In genomic region chr6:122495082-122495881, GRCm38 (mm10) we compare ENCODE assay signal across 8 mouse cellular contexts. TPM values are rescaled to one million over a fixed set of nuclear protein-coding genes. Genes with fewer than 3 reads are reported as not detected.
A peak's percentile ranks its signal among the peaks of the same experiment; 100 is the strongest.
DNase-seq lines count a peak whose midpoint lies in the region; ATAC-seq lines count a peak whose summit lies in the region.
"Had no signal": no experiment of that assay in that cellular context is flagged by ENCODE, and none has a peak within 500 bp of the region (broad histone marks: within the 10 kb centered on the region; RNA-seq: fewer than 3 reads in every experiment).

No protein-coding gene starts in this region.

- peaks cover 44% of the 10 kb centered on the region for H3K4me1 ChIP-seq in forebrain, embryonic 13.5 days
- H3K4me1 ChIP-seq in intestine, embryonic 14.5 days (replicated peaks; ENCODE audit: control insufficient read depth, insufficient read depth, low read length), result peaks cover 29% of the 10 kb centered on the region
- H3K4me1 ChIP-seq in lung, embryonic 16.5 days (replicated peaks; ENCODE audit: control insufficient read depth, insufficient read depth, low read length), result peaks cover 18% of the 10 kb centered on the region
- H3K4me1 ChIP-seq in stomach, embryonic 14.5 days (ENCODE audit: control insufficient read depth, insufficient read depth, low read length), result 0 out of 2 replicates have a peak, but pooled peaks cover 13% of the 10 kb centered on the region

- DNase-seq in 416B (ENCODE audit: low read depth) (peak; percentile 12), ES-CJ7 (ENCODE audit: low read depth, low spot score) (peak; percentile 46)
- peak; percentile 74 for DNase-seq in intestine, embryonic 14.5 days (ENCODE audit: low spot score)
- DNase-seq in adrenal gland, postnatal 10 days, result no peak

- H3K27me3 ChIP-seq in forebrain, embryonic 13.5 days, result no peaks in the 10 kb centered on the region
- H3K27me3 ChIP-seq in intestine, embryonic 14.5 days (replicated peaks; ENCODE audit: control insufficient read depth, insufficient read depth, low read length), result no peaks in the 10 kb centered on the region
- H3K27me3 ChIP-seq in lung, embryonic 16.5 days (ENCODE audit: control insufficient read depth, insufficient read depth, low read depth, low read length), result no peaks in the 10 kb centered on the region
- H3K27me3 ChIP-seq in stomach, embryonic 14.5 days (ENCODE audit: control insufficient read depth, insufficient read depth, low read length), result 0 out of 2 replicates have a peak, but pooled peaks cover 2% of the 10 kb centered on the region

- H3K9ac ChIP-seq in forebrain, embryonic 13.5 days, result peak overlapping the region; percentile 47
- H3K9ac ChIP-seq in intestine, embryonic 14.5 days (ENCODE audit: low read length), result no peak overlapping the region
- peak overlapping the region; percentile 12; the same call in 1 of the 2 replicates for H3K9ac ChIP-seq in lung, embryonic 16.5 days (ENCODE audit: low read length)
- H3K9ac ChIP-seq in stomach, embryonic 14.5 days (replicated peaks; ENCODE audit: low read depth, low read length), result no peak overlapping the region

- H3K4me3 ChIP-seq in forebrain, embryonic 13.5 days, result peak overlapping the region; percentile 18
- H3K4me3 ChIP-seq in intestine, embryonic 14.5 days (ENCODE audit: low read depth, low read length), result peak overlapping the region; percentile 3; the same call in 1 of the 2 replicates
- peak overlapping the region; percentile 19 for H3K4me3 ChIP-seq in lung, embryonic 16.5 days (ENCODE audit: low read length)
- H3K4me3 ChIP-seq in stomach, embryonic 14.5 days (ENCODE audit: low read depth, low read length), result no peak overlapping the region

- ATAC-seq in forebrain, embryonic 13.5 days, result peak; percentile 78
- ATAC-seq in intestine, embryonic 14.5 days (replicated peaks; ENCODE audit: low FRiP score, low TSS enrichment, low read depth), result 0 out of 2 replicates have a peak, but pooled peaks have one; percentile 13
- ATAC-seq in lung, embryonic 16.5 days (ENCODE audit: low read depth), result peak; percentile 80
- peak; percentile 62 for ATAC-seq in stomach, embryonic 14.5 days (ENCODE audit: insufficient number of reproducible peaks, insufficient read depth, low FRiP score, low read depth)

- WGBS in forebrain, embryonic 13.5 days, result 3% methylated on average over 21 of the region's 21 CpGs
- 9% methylated on average over 21 of the region's 21 CpGs for WGBS in intestine, embryonic 14.5 days
- WGBS in lung, embryonic 16.5 days, result 4% methylated on average over 21 of the region's 21 CpGs
- 5% methylated on average over 21 of the region's 21 CpGs for WGBS in stomach, embryonic 14.5 days

- H3K4me2 ChIP-seq in forebrain, embryonic 13.5 days, result peak overlapping the region; percentile 49
- peak overlapping the region; percentile 39 for H3K4me2 ChIP-seq in intestine, embryonic 14.5 days (ENCODE audit: low read length)
- peak overlapping the region; percentile 47 for H3K4me2 ChIP-seq in lung, embryonic 16.5 days (ENCODE audit: low read depth, low read length)
- H3K4me2 ChIP-seq in stomach, embryonic 14.5 days (replicated peaks; ENCODE audit: low read depth, low read length), result peak overlapping the region; percentile 41

- H3K27ac ChIP-seq in forebrain, embryonic 13.5 days, result peak overlapping the region; percentile 89
- peak overlapping the region; percentile 83 for H3K27ac ChIP-seq in intestine, embryonic 14.5 days (ENCODE audit: low read depth)
- H3K27ac ChIP-seq in lung, embryonic 16.5 days (ENCODE audit: low read length), result peak overlapping the region; percentile 79
- H3K27ac ChIP-seq in stomach, embryonic 14.5 days (ENCODE audit: low read length), result peak overlapping the region; percentile 91

- no peaks in the 10 kb centered on the region for H3K36me3 ChIP-seq in forebrain, embryonic 13.5 days (ENCODE audit: poor library complexity, severe bottlenecking)
- H3K36me3 ChIP-seq in intestine, embryonic 14.5 days (ENCODE audit: control insufficient read depth, insufficient read depth, low read length), result no peaks in the 10 kb centered on the region
- no peaks in the 10 kb centered on the region for H3K36me3 ChIP-seq in lung, embryonic 16.5 days (ENCODE audit: control insufficient read depth, insufficient read depth, low read length)
- H3K36me3 ChIP-seq in stomach, embryonic 14.5 days (ENCODE audit: control insufficient read depth, insufficient read depth, low read length), result no peaks in the 10 kb centered on the region

- no peaks in the 10 kb centered on the region for H3K9me3 ChIP-seq in forebrain, embryonic 13.5 days (replicated peaks)
- H3K9me3 ChIP-seq in intestine, embryonic 14.5 days (ENCODE audit: control insufficient read depth, low read length), result no peaks in the 10 kb centered on the region
- no peaks in the 10 kb centered on the region for H3K9me3 ChIP-seq in lung, embryonic 16.5 days (ENCODE audit: control insufficient read depth, low read length)
- no peaks in the 10 kb centered on the region for H3K9me3 ChIP-seq in stomach, embryonic 14.5 days (ENCODE audit: control insufficient read depth, low read depth, low read length)

RNA-seq across cellular contexts. Expression of gene Rimklb, which starts 3.3 kb away (rescaled TPM):
- 81.1 and 81.7 TPM in 2 replicates for polyA plus RNA-seq in forebrain, embryonic 13.5 days (2015; fragmentation: Nextera tagmentation; extraction: Ambion mirVana)
- 13.1 and 16.7 TPM in 2 replicates for polyA plus RNA-seq in intestine, embryonic 14.5 days (2014; fragmentation: Nextera tagmentation; extraction: Ambion mirVana)
- polyA plus RNA-seq in lung, embryonic 16.5 days (2015; fragmentation: Nextera tagmentation; extraction: Ambion mirVana), result 7.5 and 8.3 TPM in 2 replicates
- polyA plus RNA-seq in stomach, embryonic 14.5 days (2014; fragmentation: Nextera tagmentation; extraction: Ambion mirVana), result 22.9 and 24.1 TPM in 2 replicates
- total RNA-seq in adrenal gland, postnatal 10 days (2021), result 1 to 10 TPM in 1 of 2 experiments, under 1 TPM in 1; 0.82 to 1.5 TPM

RNA-seq across cellular contexts. Expression of gene Mfap5, which starts 10.4 kb away (rescaled TPM):
- 1.0 and 1.2 TPM in 2 replicates for polyA plus RNA-seq in forebrain, embryonic 13.5 days (2015; fragmentation: Nextera tagmentation; extraction: Ambion mirVana)
- polyA plus RNA-seq in intestine, embryonic 14.5 days (2014; fragmentation: Nextera tagmentation; extraction: Ambion mirVana), result 2.0 and 4.6 TPM in 2 replicates
- polyA plus RNA-seq in lung, embryonic 16.5 days (2015; fragmentation: Nextera tagmentation; extraction: Ambion mirVana), result 26.4 and 31.6 TPM in 2 replicates
- polyA plus RNA-seq in stomach, embryonic 14.5 days (2014; fragmentation: Nextera tagmentation; extraction: Ambion mirVana), result 20.5 and 21.1 TPM in 2 replicates
- total RNA-seq in adrenal gland, postnatal 10 days (2021), result 10 to 100 TPM; 53.9 to 57.8 TPM

RNA-seq across cellular contexts. Expression of gene Aicda, which starts 58.3 kb away (rescaled TPM):
- 0.12 and 0.21 TPM in 2 replicates for polyA plus RNA-seq in forebrain, embryonic 13.5 days (2015; fragmentation: Nextera tagmentation; extraction: Ambion mirVana)
- 0.12 TPM in 1 of 2 replicates, not detected in the other for polyA plus RNA-seq in intestine, embryonic 14.5 days (2014; fragmentation: Nextera tagmentation; extraction: Ambion mirVana)
- polyA plus RNA-seq in lung, embryonic 16.5 days (2015; fragmentation: Nextera tagmentation; extraction: Ambion mirVana), result not detected in 2 replicates
- not detected in 2 replicates for polyA plus RNA-seq in stomach, embryonic 14.5 days (2014; fragmentation: Nextera tagmentation; extraction: Ambion mirVana)
- total RNA-seq in adrenal gland, postnatal 10 days (2021), result not detected
- polyA plus RNA-seq: frontal cortex, adult 2 months had no signal

Comparison
In these comparisons a context has a peak if more than half of its experiments do, and no peak if none do; other contexts are left out.
1. ATAC-seq: peak in every context shown above with its lines; median percentile 80 in lung, embryonic 16.5 days; 78 in forebrain, embryonic 13.5 days; 62 in stomach, embryonic 14.5 days; 13 in intestine, embryonic 14.5 days.
2. H3K9ac ChIP-seq: peak in forebrain, embryonic 13.5 days (single experiment) and lung, embryonic 16.5 days (single experiment); none in intestine, embryonic 14.5 days (single experiment) and stomach, embryonic 14.5 days (single experiment).
3. Peak in every context shown above with its lines, with median percentiles within 50 percentile points of each other: H3K27ac ChIP-seq and H3K4me2 ChIP-seq.